Comparison of ENCODE assay signal across 13 mouse cellular contexts in genomic region chr17:23531408-23531807, GRCm38 (mm10). TPM values are rescaled to one million over a fixed set of nuclear protein-coding genes. Genes with fewer than 3 reads are reported as not detected.
"Had no signal": no experiment of that assay in that cellular context is flagged by ENCODE, and none has a peak within 500 bp of the region (broad histone marks: within the 10 kb centered on the region; RNA-seq: fewer than 3 reads in every experiment).

No protein-coding gene starts in this region.

RNA-seq across cellular contexts. Expression of gene Vmn2r117, which starts 51.9 kb away (rescaled TPM):
- polyA plus RNA-seq: neural tube, embryonic 13.5 days; neural tube, embryonic 14.5 days; neural tube, embryonic 15.5 days; small intestine, adult 2 months; spleen, adult 2 months; stomach, embryonic 14.5 days; stomach, embryonic 15.5 days; stomach, embryonic 16.5 days; stomach, postnatal 0 days; testis, adult 2 months; thymus, adult 2 months; thymus, postnatal 0 days; urinary bladder, adult 2 months had no signal
